Mouse (Mus musculus) MEL-GATA-1-ER (cell line): ENCODE measurements around the gene Msi2.
A peak's percentile ranks its signal among the peaks of the same experiment; 100 is the strongest.

Experiments used
- DNase-seq: peaks from one replicate; pipeline ENCODE4 v3.0.0-alpha.2; 2012; ENCODE audit warnings: low read depth; ENCODE audit errors: extremely low read depth

Msi2 gene

DNA sequence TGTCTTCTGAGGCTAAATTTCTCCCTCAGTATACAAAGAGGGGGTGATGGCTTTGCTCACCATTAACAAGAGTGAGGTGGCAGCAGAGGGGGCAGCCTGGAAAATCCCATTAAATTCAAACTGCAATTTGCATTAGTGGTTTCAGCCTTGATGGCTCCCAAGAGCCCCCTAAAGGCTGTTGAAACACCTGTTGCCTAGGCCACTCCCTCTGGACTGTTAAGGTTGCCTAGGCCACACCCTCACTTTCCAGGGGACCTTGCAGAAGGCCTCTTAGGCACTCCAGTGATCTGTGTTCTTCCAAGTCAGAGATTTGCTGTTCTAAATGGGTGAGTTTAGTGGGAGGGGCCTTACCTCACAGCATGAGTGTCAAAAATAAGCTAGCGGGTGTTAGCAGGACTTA lies 232.3 kb downstream of the Msi2 start:
- no peak for DNase-seq

DNA sequence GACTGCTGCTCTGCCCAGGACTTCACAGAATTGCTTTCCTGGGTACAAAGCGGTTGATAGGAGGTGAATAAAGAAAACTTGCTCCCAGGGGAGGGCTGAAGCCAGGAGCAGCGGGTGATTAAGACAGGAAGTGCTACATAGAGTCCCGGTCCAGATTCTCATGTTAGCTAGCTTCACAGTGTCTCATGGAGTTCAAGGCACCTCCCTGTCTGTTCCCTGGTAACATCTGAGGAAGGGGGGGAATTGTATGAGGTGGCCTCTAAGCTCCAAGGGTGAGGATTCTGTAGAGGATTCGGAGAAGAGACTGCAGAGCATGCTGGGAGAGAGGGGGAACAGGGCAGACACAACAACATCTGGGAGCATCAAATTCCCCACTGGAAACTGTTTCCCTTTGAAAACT lies 233.2 kb downstream of the Msi2 start:
- no peak for DNase-seq

DNA sequence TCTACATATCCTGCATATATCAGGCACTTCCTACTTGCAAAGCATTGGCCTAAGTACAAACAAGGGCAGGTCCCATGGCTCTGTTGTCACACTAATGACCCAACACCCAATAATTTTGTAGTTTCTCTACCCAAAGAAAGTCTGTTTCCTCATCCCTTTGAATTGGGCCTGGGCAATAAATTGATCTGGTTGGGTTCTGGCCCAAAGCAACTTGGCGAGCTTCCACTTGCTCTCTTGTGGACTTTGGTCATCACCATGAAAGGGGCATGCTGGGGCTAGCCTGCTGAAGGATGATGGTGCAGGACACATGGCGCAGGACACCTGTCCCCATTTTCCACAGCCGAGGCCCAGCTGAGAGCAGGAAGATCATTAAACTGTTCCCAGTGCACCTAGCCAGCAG lies 234.3 kb downstream of the Msi2 start:
- no peak for DNase-seq

DNA sequence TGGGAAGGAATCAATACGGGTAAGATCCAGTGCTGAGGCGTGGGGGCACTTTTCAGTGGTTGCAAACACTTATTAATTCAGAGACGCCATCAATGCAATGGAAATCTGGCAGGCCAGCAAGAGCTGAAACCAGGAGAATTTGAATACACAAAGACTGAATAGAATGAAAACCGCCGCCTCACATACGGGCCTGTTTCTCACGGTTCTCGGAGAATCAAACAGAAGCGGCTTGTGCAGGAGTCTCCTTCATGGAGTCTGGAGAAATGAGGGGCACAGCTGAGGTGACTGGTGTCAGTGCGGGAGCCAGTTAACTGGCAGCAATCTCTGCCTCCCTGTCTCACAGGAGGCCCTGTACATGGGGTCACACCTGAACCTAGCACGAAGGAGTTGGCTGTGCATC lies 235.7 kb downstream of the Msi2 start:
- no peak for DNase-seq

DNA sequence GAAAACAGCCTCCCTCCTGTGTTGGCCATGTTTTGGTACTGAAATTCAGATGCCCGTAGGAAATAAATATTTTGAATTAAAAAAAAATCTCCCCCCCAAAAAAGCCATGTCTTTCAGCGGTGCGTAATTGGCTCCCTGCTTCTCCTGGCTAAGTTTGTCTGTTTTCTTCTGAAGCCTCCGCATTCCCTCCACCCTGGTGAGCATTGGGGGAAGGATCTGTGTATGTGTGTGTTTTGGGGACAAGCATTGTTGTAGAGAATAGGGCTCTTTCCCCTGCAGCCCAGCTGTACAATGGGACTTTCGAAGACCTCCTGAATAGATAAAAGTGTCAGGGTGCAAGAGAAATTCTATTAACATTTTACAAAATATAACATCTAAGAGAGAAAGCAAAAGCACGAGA lies 236.1 kb downstream of the Msi2 start:
- DNase-seq = no peak

DNA sequence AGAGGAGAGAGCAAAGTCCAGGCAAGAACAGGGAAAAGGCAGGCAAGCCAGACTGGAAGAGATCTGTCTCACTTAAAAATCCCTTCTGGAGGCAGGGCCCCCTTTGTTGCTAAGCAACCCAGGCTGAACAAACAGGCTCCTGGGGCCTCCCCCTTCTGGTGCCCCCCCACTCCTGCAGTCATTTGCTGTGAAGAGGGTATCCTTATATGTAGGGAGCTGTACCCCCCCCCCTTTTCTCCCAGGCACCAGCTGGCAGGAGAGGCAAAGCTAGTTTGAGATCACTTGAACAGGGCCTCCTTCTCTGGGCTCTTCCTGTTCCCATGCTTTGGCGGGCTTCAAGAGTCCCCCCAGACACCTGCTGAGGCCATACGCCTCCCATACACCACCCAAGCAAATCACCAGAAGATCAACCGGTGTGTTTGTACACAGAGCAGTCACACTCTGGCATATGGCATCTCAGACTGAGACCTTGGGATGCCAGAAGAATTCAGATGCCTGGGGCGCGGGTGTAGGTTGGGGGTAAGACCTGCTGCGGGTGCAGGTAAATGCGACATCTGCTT lies 236.6 kb downstream of the Msi2 start:
- DNase-seq = no peak

DNA sequence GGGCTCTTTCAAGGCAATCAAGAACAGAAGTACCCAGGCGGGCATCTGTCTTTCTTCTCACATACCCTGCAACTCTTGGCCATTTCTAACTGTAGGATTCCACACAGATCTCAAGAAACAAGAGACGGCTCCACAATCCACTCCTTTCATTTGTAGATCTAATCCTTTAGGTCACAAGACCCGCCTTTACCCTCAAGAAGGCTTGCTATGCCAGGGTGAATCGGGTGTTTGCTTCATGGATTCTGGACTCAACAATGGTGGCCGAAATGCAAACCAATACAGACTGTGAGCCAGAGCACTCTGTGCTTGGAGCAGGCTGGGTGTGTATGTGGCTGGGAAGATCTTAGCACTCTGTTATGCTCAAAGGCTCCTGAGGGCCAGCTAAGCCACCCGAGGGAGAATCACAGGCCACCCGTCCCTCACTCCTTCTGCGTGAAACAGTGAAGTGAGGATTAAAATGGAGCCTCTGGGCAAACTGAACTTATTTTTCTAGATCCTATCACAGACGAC lies 237.2 kb downstream of the Msi2 start:
- DNase-seq = no peak

DNA sequence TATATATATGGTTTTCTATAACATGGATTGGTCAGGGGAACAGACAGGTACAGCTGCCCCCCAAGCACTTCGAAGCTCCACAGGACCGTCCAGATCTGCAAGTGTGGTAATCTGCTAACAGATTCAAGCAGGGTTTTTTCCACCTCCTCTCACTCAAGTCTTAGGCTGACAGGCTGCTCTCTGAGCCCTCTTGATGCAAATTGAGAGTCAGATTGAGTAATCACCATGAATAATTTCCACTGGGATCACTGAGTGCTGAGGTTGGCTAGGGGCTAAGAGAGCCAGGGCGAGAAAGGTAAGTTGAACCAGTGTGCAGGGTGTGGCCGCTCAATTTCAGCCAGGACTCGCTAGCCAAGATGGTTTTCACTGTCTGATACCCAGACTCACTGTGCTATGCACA lies 238.8 kb downstream of the Msi2 start:
- DNase-seq = no peak

DNA sequence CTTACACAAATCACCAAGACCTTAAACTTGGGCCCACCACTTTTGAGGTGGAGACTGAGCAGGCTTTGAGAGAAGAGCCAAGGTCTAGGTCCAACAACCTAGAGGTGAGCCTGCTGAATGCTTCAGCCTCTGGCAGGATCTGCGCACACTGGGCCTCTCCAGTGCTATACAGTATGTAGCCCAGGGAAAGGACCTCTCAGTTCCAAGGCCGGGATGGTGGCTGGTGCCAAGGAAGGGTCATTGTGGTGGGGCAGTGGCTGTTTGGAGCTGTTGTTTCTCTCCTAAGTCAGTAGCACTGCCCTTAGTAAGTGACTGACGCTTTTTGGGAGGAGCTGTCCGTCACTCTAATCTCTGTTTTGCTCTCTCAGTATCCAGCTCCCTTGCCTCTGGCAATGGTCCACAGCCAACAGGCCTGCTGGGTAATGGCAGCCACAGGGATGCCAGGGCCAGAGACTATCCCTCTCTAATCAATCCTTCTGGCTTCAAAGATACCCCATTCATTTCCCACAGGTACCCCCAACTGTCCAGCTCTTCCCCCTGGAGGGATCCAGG lies 243.3 kb downstream of the Msi2 start:
- no peak for DNase-seq

DNA sequence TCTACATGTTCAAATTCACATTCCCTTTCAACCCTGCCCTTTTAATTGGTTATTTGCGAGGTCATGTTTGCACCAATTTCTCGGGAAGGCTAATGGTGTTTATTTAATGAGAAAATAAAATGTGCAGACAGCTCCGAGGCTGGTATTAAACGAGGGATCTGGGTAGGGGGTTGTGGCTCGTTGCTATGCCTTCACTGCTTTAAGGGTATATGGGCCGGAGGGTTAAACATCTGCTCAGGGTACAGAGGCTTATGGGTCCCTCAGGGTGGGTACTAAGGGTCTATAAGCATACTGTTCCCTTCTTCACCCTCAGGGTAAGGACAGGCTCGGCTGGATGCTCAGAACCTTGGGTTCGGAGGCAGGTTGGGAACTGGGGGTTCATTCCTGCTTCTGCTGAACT lies 245.6 kb downstream of the Msi2 start:
- DNase-seq = no peak

DNA sequence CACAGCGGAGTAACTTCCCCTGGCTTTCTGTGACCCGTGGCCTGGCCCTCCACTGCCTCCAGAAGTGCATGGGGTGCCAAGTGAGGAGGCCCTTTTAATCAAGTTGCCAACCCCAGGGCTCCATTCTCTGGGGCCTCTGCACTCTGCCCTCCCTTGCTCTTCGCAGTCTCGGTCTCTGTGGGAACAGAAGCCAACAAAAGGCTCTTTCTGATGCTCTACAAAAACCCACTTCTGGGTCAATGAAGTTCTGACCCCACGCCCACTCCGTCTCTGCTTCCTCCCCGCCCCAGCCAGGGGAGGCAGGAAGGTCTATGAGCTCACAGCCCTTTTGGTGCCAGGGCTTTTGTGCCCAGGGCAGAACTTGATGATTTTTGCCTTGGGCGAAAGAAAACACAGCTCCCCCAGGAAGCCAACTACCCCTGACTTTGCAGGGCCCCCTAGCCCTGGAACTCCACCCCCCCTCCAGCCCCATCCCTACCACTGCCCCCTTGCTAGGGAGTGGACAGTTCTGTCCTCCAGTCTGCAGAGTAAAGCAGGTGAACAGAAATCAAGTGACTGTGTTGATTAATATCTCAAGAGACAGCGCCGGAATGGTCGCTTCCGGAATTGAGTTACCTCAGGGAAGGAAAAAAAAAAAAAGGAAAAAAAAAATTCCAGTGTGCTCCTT lies 246.2 kb downstream of the Msi2 start:
- no peak for DNase-seq

DNA sequence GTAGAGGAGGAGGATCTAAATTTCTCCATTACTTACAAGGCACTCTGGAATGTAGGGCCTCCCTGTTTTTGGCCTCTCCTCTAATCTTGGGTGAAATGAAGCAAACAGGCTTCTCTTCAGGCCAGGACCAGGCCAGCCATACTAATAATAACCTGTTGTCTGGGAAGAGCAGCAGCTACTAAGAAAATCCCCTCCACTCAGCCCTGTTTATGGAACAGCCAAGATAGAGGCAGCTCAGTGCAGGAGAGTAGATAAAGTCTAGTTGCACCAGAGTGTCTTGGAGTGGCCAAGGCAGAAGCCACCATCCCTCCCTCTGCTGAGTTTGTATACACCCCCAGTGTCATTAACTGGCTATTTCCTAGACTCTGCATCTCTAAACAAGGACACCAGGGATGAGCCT lies 247.7 kb downstream of the Msi2 start:
- no peak for DNase-seq

DNA sequence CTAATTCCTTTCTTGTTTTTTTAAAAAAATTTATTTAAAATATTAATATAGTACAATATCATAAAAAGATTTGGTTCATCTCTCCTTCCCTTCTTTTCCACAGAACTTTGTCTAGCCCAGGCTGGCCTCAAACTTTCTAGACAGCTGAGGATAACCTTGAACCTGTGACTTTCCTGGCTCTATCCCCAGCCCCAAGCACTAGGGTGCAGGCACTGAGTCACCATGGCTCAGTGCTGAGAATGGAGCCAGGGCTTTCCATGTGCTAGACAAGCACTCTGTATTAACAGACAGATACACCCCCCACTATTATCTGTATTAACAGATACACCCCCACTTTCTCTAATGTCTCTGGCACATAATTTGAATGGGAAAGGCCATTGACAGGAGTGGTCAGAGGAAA lies 249.3 kb downstream of the Msi2 start:
- DNase-seq = no peak

DNA sequence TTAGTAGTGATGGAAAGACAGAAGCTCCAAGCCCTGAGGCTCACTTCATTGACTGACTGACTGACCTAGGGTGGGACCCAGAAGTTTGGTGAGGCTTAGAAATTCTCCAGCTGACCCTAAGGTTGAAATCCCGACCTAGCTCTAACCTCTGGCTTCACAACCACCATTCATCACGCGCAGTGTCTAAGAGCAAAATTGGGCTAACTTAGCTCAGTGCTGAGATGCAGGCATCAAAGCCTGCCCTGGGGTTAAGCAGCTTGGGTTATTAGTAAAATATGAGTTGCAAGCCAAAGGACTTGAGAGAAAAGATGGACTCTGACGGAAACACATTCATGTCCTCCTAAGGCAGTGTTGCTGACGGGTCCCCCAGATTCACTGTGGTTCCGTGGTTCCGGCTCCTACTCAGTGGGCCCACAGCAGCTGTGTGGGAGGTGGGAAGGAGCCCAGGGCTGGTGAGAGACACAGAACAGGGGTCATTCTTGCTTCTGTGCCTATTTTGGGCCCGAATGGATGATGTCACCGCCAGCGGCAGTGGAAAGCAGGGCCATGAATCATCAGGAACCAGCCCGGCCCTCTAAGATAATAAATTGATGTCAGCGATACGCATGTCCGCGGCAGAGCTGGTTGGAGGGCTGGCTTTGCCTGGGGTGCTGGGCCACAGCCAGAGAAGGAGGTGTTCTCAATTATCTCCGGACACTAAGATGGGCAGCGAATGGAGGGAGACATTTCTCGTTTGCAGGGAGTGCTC lies 250.6 kb downstream of the Msi2 start:
- no peak for DNase-seq

DNA sequence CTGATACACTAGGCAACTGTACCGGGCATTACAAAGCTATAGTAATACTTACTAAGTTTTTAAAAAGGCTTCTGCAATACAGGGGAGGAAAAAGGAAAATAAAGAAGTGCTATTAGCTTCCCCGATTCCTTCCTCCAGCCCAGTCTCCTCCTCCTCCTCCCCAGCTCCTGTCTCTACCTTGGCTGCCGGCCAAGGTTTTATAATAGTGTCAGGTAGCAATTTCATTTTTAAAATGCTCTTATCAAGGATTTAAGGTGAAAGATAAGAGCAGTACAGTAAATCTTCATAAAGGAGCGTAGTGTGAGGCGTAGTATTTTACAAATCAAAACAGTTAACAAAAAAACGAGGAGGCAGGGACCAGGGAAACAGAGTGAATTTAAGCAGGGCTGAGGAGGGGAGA lies 254.4 kb downstream of the Msi2 start:
- DNase-seq = no peak

DNA sequence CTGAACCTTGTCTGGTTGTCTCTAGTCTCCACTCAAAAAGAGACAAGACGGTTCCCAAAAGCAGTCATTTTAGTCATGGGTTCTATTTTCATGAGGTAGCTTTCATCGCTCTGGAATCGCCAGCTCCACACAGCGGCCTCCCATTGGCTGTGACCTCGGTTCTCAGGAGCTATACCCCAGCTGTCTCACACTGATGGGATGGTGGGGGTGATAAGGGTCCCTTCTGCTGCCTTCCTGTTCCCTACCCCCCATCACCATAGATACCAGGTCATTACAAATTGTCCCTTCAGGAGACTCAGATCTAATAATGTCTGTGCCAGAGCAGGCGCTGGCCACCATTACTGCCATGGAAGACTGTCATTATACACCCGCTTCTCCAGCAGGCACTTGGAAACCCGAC lies 255.5 kb downstream of the Msi2 start:
- no peak for DNase-seq

DNA sequence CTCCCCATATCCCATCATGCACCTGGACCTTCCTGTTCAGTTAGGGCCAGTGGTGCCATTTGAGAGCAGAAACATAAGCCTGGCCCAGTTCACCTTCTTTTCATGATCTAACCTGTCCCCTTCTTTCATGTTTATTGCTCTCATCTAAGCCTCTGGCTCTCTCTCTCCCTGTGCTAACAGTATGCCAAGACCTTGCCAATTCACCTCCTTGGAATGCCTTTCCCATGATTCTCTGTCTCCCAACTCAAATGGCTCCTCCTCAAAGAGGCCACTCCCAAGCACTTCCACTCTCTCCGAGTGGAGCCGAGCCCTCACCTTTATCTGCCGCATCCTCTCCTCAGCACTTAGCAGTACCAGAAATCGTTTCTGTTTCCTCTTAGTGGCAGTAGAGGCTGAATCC lies 256.7 kb downstream of the Msi2 start:
- no peak for DNase-seq

DNA sequence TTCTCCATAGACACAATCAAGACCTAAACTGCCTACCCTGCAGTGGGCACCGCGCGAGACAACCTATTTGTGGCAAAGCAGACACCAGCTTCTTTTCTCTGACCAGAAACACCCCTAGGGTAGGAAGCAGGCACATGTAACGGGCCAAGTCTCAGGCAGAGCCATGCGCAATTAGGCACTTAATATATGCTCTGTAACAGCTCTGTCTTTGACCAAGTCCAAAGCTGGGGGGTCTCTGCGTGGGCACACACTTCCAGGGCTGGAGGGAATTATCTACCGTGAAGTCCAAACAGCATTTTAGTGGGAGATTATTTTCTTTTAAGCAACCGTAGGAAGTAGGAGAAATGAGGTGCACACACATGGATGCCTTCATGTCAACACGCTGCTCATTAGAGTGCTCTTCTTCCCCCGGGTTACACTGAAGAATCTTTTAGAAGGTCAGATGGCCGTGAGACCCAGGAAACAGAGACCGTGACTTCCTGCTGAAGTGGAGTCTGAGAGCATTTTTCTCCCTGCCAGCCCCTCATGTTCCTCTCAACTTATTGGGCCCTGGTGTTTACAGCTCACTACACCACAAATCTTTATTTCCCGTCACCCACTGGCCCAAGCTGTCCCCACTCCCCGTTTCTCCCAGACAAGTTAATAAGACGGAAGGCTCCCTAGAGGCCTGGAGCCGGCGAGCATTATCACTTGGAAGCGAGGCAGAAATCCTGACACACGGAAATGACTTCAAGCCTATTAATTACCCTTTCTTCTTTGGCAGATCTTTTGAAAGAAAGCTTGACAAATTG lies 258.2 kb downstream of the Msi2 start:
- DNase-seq = no peak

DNA sequence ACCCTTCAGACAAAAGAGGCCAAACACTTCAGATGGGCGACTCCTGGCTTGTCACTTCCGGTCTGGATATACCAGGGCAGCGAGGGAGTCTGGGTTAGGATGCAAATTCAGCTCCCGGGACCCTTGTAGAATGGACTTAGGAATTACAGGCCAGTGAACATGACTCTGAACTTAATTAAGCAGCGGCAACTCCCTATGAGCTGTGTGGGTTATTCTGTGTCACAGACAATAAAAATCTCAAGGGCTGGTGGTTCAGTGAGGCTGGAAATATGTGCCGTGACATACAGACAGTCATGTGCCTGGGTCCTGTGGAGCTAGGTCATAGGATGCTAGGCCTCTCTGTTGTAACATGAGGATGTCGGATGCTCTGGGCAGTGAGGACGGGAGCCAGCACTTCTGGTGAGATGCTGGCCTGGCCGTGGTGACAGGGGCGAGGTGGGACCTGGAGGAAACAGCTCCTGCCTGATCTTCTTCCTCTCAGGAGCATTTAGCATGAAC lies 261.0 kb downstream of the Msi2 start:
- DNase-seq = no peak

DNA sequence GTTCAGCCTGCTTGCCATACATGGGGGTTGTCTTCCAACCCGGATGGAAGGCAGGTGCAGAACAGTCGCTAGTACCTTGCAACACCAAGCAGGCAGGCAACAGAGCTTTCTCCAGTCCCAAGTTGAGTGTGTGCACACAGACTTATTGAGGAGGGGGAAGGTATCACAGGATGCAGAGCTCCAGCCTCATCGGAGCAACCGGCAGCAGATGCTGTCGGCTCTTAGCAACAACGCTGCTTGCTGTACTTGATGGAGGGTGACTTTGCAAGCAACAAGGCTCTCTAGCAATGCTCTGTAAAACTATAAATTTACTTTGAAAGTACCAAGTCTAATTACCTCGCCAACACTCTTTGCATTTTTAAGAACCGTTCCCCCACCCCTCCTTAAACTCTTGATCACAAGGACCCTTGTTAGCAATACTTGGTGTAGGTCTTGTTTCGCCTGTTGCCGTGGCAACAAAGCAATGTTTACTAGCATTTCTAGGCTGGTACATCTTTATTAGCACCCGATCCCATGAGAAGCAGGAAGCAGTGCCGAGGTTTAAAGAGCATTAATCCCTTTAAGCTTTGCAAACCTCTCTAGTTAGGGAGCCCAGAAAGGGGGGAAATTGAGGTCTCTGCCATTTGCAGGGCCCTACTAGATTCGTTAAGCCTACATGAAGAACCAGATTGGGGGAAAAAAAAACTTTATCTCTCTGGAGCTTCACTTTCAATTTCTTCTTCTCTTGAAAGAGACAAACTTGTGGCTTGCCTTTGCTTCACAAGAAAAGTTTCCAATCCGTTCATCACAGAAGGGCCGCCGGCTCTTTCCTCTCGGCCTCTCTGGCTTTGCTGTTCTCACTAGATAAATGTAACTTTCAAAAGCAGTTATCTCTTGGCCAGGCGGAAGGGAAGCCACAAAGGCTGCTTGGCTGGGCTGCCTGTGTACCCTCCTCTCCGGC lies 263.2 kb downstream of the Msi2 start:
- DNase-seq = peak; percentile 73
